Mouse (Mus musculus): ENCODE measurements around the gene Por. TPM values are rescaled to one million over a fixed set of nuclear protein-coding genes. Genes with fewer than 3 reads are reported as not detected.

The Por gene
- polyA plus RNA-seq, 1 experiment from 2014 or later, result 98.3 TPM

GRCm38 (mm10) chr5:135711582-135712355, 41.9 kb downstream of the Por start:
- TF ChIP-seq CTCF (IDR thresholded peaks at IDR 0.05), result no peak
- DNase-seq (ENCODE audit: low read depth, low spot score), result no peak
- no peak for ATAC-seq
- in situ Hi-C loops (cut with MboI; ENCODE audit: low pct_unique_long_range_greater_than_20kb), result loop anchor here (25.0 kb wide), 1 partner anchor 1376 kb away; no protein-coding TSS in a partner anchor
- POLR2A ChIA-PET, result interaction anchor here (0.7 to 2.4 kb wide), 3 partner anchors 14 to 27 kb away, joined by 3 to 9 read pairs (median 3); no protein-coding TSS in a partner anchor
- CTCF ChIA-PET, result interaction anchor here (0.8 to 2.1 kb wide), 2 partner anchors 10 to 15 kb away, joined by 4 to 9 read pairs; no protein-coding TSS in a partner anchor
- no peaks in the 10 kb centered on the region for H3K27me3 ChIP-seq

- ChIA-PET POLR2A (interaction anchor here (1.2 to 2.4 kb wide), 2 partner anchors 13 to 24 kb away, joined by 4 to 9 read pairs; no protein-coding TSS in a partner anchor), CTCF (interaction anchor here (2.1 kb wide), 1 partner anchor 11 kb away, joined by 9 read pairs; no protein-coding TSS in a partner anchor)
- no peak for DNase-seq (ENCODE audit: low read depth, low spot score)
- no peaks in the 10 kb centered on the region for H3K27me3 ChIP-seq
- ATAC-seq, result no peak
- in situ Hi-C loops (cut with MboI; ENCODE audit: low pct_unique_long_range_greater_than_20kb), result loop anchor here (25.0 kb wide), 1 partner anchor 1374 kb away; no protein-coding TSS in a partner anchor
- no peak for TF ChIP-seq CTCF (IDR thresholded peaks at IDR 0.05)
Observed at GRCm38 (mm10) chr5:135712803-135713202, 43.0 kb downstream of the Por start.

GRCm38 (mm10) chr5:135713441-135714218, 43.8 kb downstream of the Por start:
- in situ Hi-C loops (cut with MboI; ENCODE audit: low pct_unique_long_range_greater_than_20kb), result loop anchor here (25.0 kb wide), 1 partner anchor 1374 kb away; no protein-coding TSS in a partner anchor
- CTCF ChIA-PET, result interaction anchor here (0.8 to 2.3 kb wide), 4 partner anchors 13 to 83 kb away, joined by 3 to 8 read pairs (median 4); no protein-coding TSS in a partner anchor
- no peak for TF ChIP-seq CTCF (IDR thresholded peaks at IDR 0.05)
- DNase-seq (ENCODE audit: low read depth, low spot score) (peak; percentile 86), ATAC-seq (peak; percentile 63)
- no peaks in the 10 kb centered on the region for H3K27me3 ChIP-seq
- POLR2A ChIA-PET, result interaction anchor here (0.9 to 2.4 kb wide), 5 partner anchors 10 to 25 kb away, joined by 4 to 9 read pairs (median 6); no protein-coding TSS in a partner anchor

GRCm38 (mm10) chr5:135715624-135716023, 45.8 kb downstream of the Por start:
- TF ChIP-seq CTCF (IDR thresholded peaks at IDR 0.05), result no peak
- ChIA-PET CTCF (interaction anchor here (0.6 to 2.3 kb wide), 2 partner anchors 13 to 85 kb away, joined by 3 to 8 read pairs; no protein-coding TSS in a partner anchor), POLR2A (no interaction called here)
- no peak for ATAC-seq
- no peak for DNase-seq (ENCODE audit: low read depth, low spot score)
- in situ Hi-C loops (cut with MboI; ENCODE audit: low pct_unique_long_range_greater_than_20kb), result loop anchor here (25.0 kb wide), 1 partner anchor 1372 kb away; no protein-coding TSS in a partner anchor
- no peaks in the 10 kb centered on the region for H3K27me3 ChIP-seq

GRCm38 (mm10) chr5:135719586-135720120, 49.8 kb downstream of the Por start:
- H3K27me3 ChIP-seq, result no peaks in the 10 kb centered on the region
- DNase-seq (ENCODE audit: low read depth, low spot score), result no peak
- in situ Hi-C loops (cut with MboI; ENCODE audit: low pct_unique_long_range_greater_than_20kb), result loop anchor here (25.0 kb wide), 1 partner anchor 1368 kb away; no protein-coding TSS in a partner anchor
- ChIA-PET CTCF (no interaction called here), POLR2A (no interaction called here)
- TF ChIP-seq CTCF (IDR thresholded peaks at IDR 0.05), result no peak
- ATAC-seq, result no peak

- POLR2A ChIA-PET, result no interaction called here
- CTCF ChIA-PET, result interaction anchor here (1.0 kb wide), 1 partner anchor 90 kb away, joined by 3 read pairs; no protein-coding TSS in a partner anchor
- ATAC-seq, result no peak
- in situ Hi-C loops (cut with MboI; ENCODE audit: low pct_unique_long_range_greater_than_20kb), result loop anchor here (25.0 kb wide), 1 partner anchor 1367 kb away; no protein-coding TSS in a partner anchor
- DNase-seq (ENCODE audit: low read depth, low spot score), result no peak
- no peaks in the 10 kb centered on the region for H3K27me3 ChIP-seq
- TF ChIP-seq CTCF (IDR thresholded peaks at IDR 0.05), result no peak
Observed at GRCm38 (mm10) chr5:135720121-135720520, 50.3 kb downstream of the Por start.

GRCm38 (mm10) chr5:135721076-135721475, 51.2 kb downstream of the Por start:
- no peak for DNase-seq (ENCODE audit: low read depth, low spot score)
- POLR2A ChIA-PET, result no interaction called here
- TF ChIP-seq CTCF (IDR thresholded peaks at IDR 0.05), result no peak
- ATAC-seq, result no peak
- in situ Hi-C loops (cut with MboI; ENCODE audit: low pct_unique_long_range_greater_than_20kb), result loop anchor here (25.0 kb wide), 1 partner anchor 1366 kb away; no protein-coding TSS in a partner anchor
- CTCF ChIA-PET, result interaction anchor here (1.0 kb wide), 1 partner anchor 91 kb away, joined by 3 read pairs; no protein-coding TSS in a partner anchor
- H3K27me3 ChIP-seq, result no peaks in the 10 kb centered on the region

GRCm38 (mm10) chr5:135722121-135722520, 52.3 kb downstream of the Por start:
- in situ Hi-C loops (cut with MboI; ENCODE audit: low pct_unique_long_range_greater_than_20kb), result loop anchor here (25.0 kb wide), 1 partner anchor 1365 kb away; no protein-coding TSS in a partner anchor
- ChIA-PET POLR2A (no interaction called here), CTCF (no interaction called here)

GRCm38 (mm10) chr5:135723165-135723751, 53.4 kb downstream of the Por start:
- no peak for TF ChIP-seq CTCF (IDR thresholded peaks at IDR 0.05)
- no peaks in the 10 kb centered on the region for H3K27me3 ChIP-seq
- no peak for DNase-seq (ENCODE audit: low read depth, low spot score)
- ChIA-PET POLR2A (interaction anchor here (0.6 to 2.1 kb wide), 3 partner anchors 9 to 714 kb away, joined by 5 to 7 read pairs (median 6); partner anchors contain the start of gene Abhd11), CTCF (interaction anchor here (1.3 to 1.5 kb wide), 2 partner anchors 33 to 93 kb away, joined by 4 to 6 read pairs; no protein-coding TSS in a partner anchor)
- in situ Hi-C loops (cut with MboI; ENCODE audit: low pct_unique_long_range_greater_than_20kb), result loop anchor here (25.0 kb wide), 1 partner anchor 1364 kb away; no protein-coding TSS in a partner anchor
- no peak for ATAC-seq

More at GRCm38 (mm10) chr5:135722121-135722520, 52.3 kb downstream of the Por start:
- no peaks in the 10 kb centered on the region for H3K27me3 ChIP-seq
- no peak for TF ChIP-seq CTCF (IDR thresholded peaks at IDR 0.05)
- ATAC-seq (no peak), DNase-seq (ENCODE audit: low read depth, low spot score) (peak; percentile 66)
